Mouse (Mus musculus) MEL (cell line): ENCODE measurements around the gene Tnfrsf21. TPM values are rescaled to one million over a fixed set of nuclear protein-coding genes. Genes with fewer than 3 reads are reported as not detected.
A peak's percentile ranks its signal among the peaks of the same experiment; 100 is the strongest.

ENCODE experiments used
- DNase-seq: peaks from one replicate; pipeline ENCODE4 v3.0.0; 2011; ENCODE audit warnings: low read depth, low spot score
- H3K27ac ChIP-seq: 2 replicates; pipeline ENCODE4 v1.5.1; 2012; ENCODE audit warnings: low read depth, mild to moderate bottlenecking, control low read depth, low read length, moderate library complexity; ENCODE audit not compliant: control insufficient read depth
- H3K27me3 ChIP-seq, 2 experiments: fragments of 150-350 bp in 1 of 2; sonication (generic) in 1 of 2; 2 replicates each; pipeline ENCODE4 v1.6.1; 2012; ENCODE audit warnings: low read length in 2 of 2, mild to moderate bottlenecking in 2 of 2, improper control_type of control experiment in 1 of 2, moderate library complexity in 1 of 2; ENCODE audit not compliant: insufficient read depth in 2 of 2, control insufficient read depth in 1 of 2
- H3K36me3 ChIP-seq, 2 experiments: 2 replicates each; pipeline ENCODE4 v1.6.1; 2012 to 2014; ENCODE audit warnings: low read length in 2 of 2, improper control_type of control experiment in 1 of 2, inconsistent platforms in 1 of 2, mild to moderate bottlenecking in 1 of 2; ENCODE audit not compliant: insufficient read depth in 2 of 2, control insufficient read depth in 1 of 2
- H3K4me1 ChIP-seq, 2 experiments: fragments of 150-350 bp in 1 of 2; sonication (generic) in 1 of 2; 2 replicates each; pipeline ENCODE4 v1.6.1; 2012; ENCODE audit warnings: low read length in 2 of 2, improper control_type of control experiment in 1 of 2, mild to moderate bottlenecking in 1 of 2; ENCODE audit not compliant: insufficient read depth in 2 of 2, control insufficient read depth in 1 of 2
- H3K4me3 ChIP-seq, 2 experiments: fragments of 150-350 bp in 1 of 2; sonication (generic) in 1 of 2; 2 replicates each; pipeline ENCODE4 v1.5.1; 2012; ENCODE audit warnings: low read depth in 2 of 2, low read length in 2 of 2, mild to moderate bottlenecking in 2 of 2, moderate library complexity in 2 of 2, control low read depth in 1 of 2, improper control_type of control experiment in 1 of 2; ENCODE audit not compliant: control insufficient read depth in 1 of 2, insufficient read depth in 1 of 2
- H3K79me2 ChIP-seq: 2 replicates; pipeline ENCODE4 v1.6.1; 2012; ENCODE audit warnings: mild to moderate bottlenecking, low read length, moderate library complexity; ENCODE audit not compliant: control insufficient read depth, poor library complexity, insufficient read depth
- H3K9ac ChIP-seq: 2 replicates; pipeline ENCODE4 v1.6.1; 2012; ENCODE audit warnings: low read depth, mild to moderate bottlenecking, control low read depth, low read length, moderate library complexity; ENCODE audit not compliant: control insufficient read depth, poor library complexity, severe bottlenecking
- H3K9me3 ChIP-seq: fragments of 150-350 bp; sonication (generic); replicated peaks from 2 replicates; pipeline ENCODE4 v1.6.1; 2012; ENCODE audit warnings: mild to moderate bottlenecking, low read length, improper control_type of control experiment, moderate library complexity; ENCODE audit not compliant: insufficient read depth
- CHD1 ChIP-seq: IDR thresholded peaks from 2 replicates; pipeline ENCODE4 v1.6.1; 2012; ENCODE audit warnings: low read depth, mild to moderate bottlenecking, inconsistent platforms, low read length, improper control_type of control experiment
- CTCF ChIP-seq, 3 experiments: IDR thresholded peaks in 2 of 3; conservative IDR thresholded peaks in 1 of 3; 2 replicates each; pipeline ENCODE4 v1.5.1; 2011 to 2012; ENCODE audit warnings: low read length in 3 of 3, low read depth in 2 of 3, mild to moderate bottlenecking in 2 of 3, improper control_type of control experiment in 1 of 3, inconsistent platforms in 1 of 3, mixed read lengths in 1 of 3, moderate library complexity in 1 of 3; ENCODE audit not compliant: control insufficient read depth in 1 of 3, insufficient read depth in 1 of 3, poor library complexity in 1 of 3, severe bottlenecking in 1 of 3
- GATA1 ChIP-seq: IDR thresholded peaks from 2 replicates; pipeline ENCODE4 v1.6.1; 2011; ENCODE audit warnings: low read depth, low read length, improper control_type of control experiment
- JUND ChIP-seq: IDR thresholded peaks from 2 replicates; pipeline ENCODE4 v1.6.1; 2011; ENCODE audit warnings: low read depth, mild to moderate bottlenecking, improper control_type of control experiment, low read length
- KAT2A ChIP-seq: conservative IDR thresholded peaks from 2 replicates; pipeline ENCODE4 v1.6.1; 2012; ENCODE audit warnings: low read depth, low read length, improper control_type of control experiment, inconsistent platforms
- MAZ ChIP-seq: IDR thresholded peaks from 2 replicates; pipeline ENCODE4 v1.6.1; 2012; ENCODE audit warnings: low read depth, mild to moderate bottlenecking, inconsistent platforms, low read length, improper control_type of control experiment
- POLR2A ChIP-seq, 2 experiments: IDR thresholded peaks; 2 replicates each; pipeline ENCODE4 v1.6.1; 2011 to 2012; ENCODE audit warnings: low read length in 2 of 2, mild to moderate bottlenecking in 2 of 2, control low read depth in 1 of 2, improper control_type of control experiment in 1 of 2, low read depth in 1 of 2, moderate library complexity in 1 of 2; ENCODE audit not compliant: control insufficient read depth in 1 of 2, insufficient read depth in 1 of 2, poor library complexity in 1 of 2
- RAD21 ChIP-seq: IDR thresholded peaks from 2 replicates; pipeline ENCODE4 v1.6.1; 2011; ENCODE audit warnings: mild to moderate bottlenecking, low read depth, low read length, improper control_type of control experiment
- SMC3 ChIP-seq: IDR thresholded peaks from 2 replicates; pipeline ENCODE4 v1.6.1; 2011; ENCODE audit warnings: low read depth, low read length, improper control_type of control experiment
- ZKSCAN1 ChIP-seq: IDR thresholded peaks from 2 replicates; pipeline ENCODE4 v1.6.1; 2012; ENCODE audit warnings: low read depth, mild to moderate bottlenecking, inconsistent platforms, low read length, improper control_type of control experiment, moderate library complexity
- polyA plus RNA-seq, 2 experiments: library from polyadenylated mRNA; stranded (reverse) in 1 of 2; unstranded in 1 of 2; fragments of >175 nt in 1 of 2; fragments of >200 nt in 1 of 2; gene quantifications; 2 replicates each; pipeline versions ENCODE4 v1.2.1 to v1.2.4; 2012; ENCODE audit warnings: low replicate concordance in 2 of 2, low read depth in 1 of 2; ENCODE audit not compliant: insufficient read length in 2 of 2, insufficient read depth in 1 of 2, missing spikeins in 1 of 2
- total RNA-seq: library from RNA; depleted of rRNA; stranded (reverse); fragments of 300-350 nt; gene quantifications from 2 replicates; pipeline ENCODE4 v1.2.3, GENCODE M21; 2012

Gene Tnfrsf21
- total and polyA plus RNA-seq, 3 experiments, result not detected

- H3K27ac ChIP-seq, result no peak overlapping the region
- H3K4me1 ChIP-seq, result no peaks in the 10 kb centered on the region
- no peaks in the 10 kb centered on the region for H3K27me3 ChIP-seq
- DNase-seq, result no peak
- no peaks in the 10 kb centered on the region for H3K79me2 ChIP-seq
- H3K36me3 ChIP-seq, result no peaks in the 10 kb centered on the region
- no peak for TF ChIP-seq KAT2A
- no peak for TF ChIP-seq CHD1
- TF ChIP-seq GATA1, result no peak
- TF ChIP-seq MAZ, result no peak
- no peak for TF ChIP-seq JUND
- no peak overlapping the region for H3K9ac ChIP-seq
- no peaks in the 10 kb centered on the region for H3K9me3 ChIP-seq
- no peak overlapping the region for H3K4me3 ChIP-seq
Measured at GRCm38 (mm10) chr17:42982568-42982967, 33.8 kb upstream of the Tnfrsf21 start.

- no peak overlapping the region for H3K4me3 ChIP-seq
- H3K4me1 ChIP-seq, result no peaks in the 10 kb centered on the region
- no peaks in the 10 kb centered on the region for H3K79me2 ChIP-seq
- TF ChIP-seq CTCF (IDR thresholded peaks at IDR 0.05 in 2 of 3, conservative IDR thresholded peaks at IDR 0.05 in 1 of 3; ENCODE audit: control insufficient read depth in 1 of 3, insufficient read depth in 1 of 3, low read depth in 2 of 3, low read length in 3 of 3, poor library complexity in 1 of 3, severe bottlenecking in 1 of 3) (peak in 2 of 3 experiments; percentile 19 to 29; a peak in 3 of 6 replicates), ZKSCAN1 (no peak)
- no peak overlapping the region for H3K9ac ChIP-seq
- H3K36me3 ChIP-seq, result no peaks in the 10 kb centered on the region
- DNase-seq, result peak; percentile 6
- H3K27ac ChIP-seq, result no peak overlapping the region
- H3K27me3 ChIP-seq, result no peaks in the 10 kb centered on the region
- no peaks in the 10 kb centered on the region for H3K9me3 ChIP-seq
Measured at GRCm38 (mm10) chr17:42985837-42986589, 30.3 kb upstream of the Tnfrsf21 start.

- H3K36me3 ChIP-seq, result no peaks in the 10 kb centered on the region
- H3K4me1 ChIP-seq, result no peaks in the 10 kb centered on the region
- no peak overlapping the region for H3K9ac ChIP-seq
- TF ChIP-seq CTCF (IDR thresholded peaks at IDR 0.05 in 2 of 3, conservative IDR thresholded peaks at IDR 0.05 in 1 of 3; ENCODE audit: control insufficient read depth in 1 of 3, insufficient read depth in 1 of 3, low read depth in 2 of 3, low read length in 3 of 3, poor library complexity in 1 of 3, severe bottlenecking in 1 of 3) (peak in 2 of 3 experiments; percentile 39 to 46; a peak in 5 of 6 replicates), SMC3 (peak; percentile 20; the same call in 1 of the 2 replicates), RAD21 (peak; percentile 8), POLR2A (IDR thresholded peaks at IDR 0.05; ENCODE audit: control insufficient read depth in 1 of 2, insufficient read depth in 1 of 2, low read depth in 1 of 2, low read length in 2 of 2, poor library complexity in 1 of 2) (no peak)
- no peak overlapping the region for H3K4me3 ChIP-seq
- H3K27me3 ChIP-seq, result no peaks in the 10 kb centered on the region
- H3K79me2 ChIP-seq, result no peaks in the 10 kb centered on the region
- peak; percentile 19 for DNase-seq
- H3K27ac ChIP-seq, result no peak overlapping the region
- no peaks in the 10 kb centered on the region for H3K9me3 ChIP-seq
Measured at GRCm38 (mm10) chr17:42987692-42988091, 28.7 kb upstream of the Tnfrsf21 start.
